Comparison of ENCODE assay signal across 16 mouse cellular contexts in the genomic region with DNA sequence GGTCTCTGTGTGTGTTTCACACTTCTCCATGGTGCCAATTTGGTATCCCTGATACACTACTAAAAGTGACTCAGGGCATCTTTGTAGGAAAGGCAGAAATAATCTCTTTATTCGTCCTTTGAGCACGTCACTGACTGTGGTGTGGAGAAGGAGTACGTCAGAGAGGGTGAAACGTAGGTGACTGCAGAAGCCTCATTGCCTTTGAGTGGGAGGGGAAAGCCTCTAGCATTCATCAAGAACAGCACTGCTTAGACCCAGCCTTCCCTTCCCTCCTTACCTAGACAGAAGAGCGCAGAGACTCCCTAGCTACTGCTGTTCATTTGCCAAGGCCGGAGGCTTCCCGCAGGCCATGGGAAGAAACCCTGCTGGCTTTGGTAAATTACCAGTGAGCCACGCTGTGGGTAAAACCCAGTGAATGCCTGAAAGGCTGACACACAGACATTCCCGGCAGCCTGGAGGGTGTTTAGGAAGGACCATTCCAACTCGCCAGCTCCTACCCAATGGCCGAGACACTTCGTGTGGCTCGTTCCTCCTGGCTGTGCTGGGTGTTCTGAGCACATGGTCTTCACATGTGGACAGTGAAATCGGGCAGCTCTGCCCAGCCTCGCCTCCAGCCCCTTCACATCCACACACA. TPM values are rescaled to one million over a fixed set of nuclear protein-coding genes. Genes with fewer than 3 reads are reported as not detected.
A peak's percentile ranks its signal among the peaks of the same experiment; 100 is the strongest.
DNase-seq lines count a peak whose midpoint lies in the region; ATAC-seq and TF ChIP-seq lines count a peak whose summit lies in the region.
"Had no signal": no experiment of that assay in that cellular context is flagged by ENCODE, and none has a peak within 500 bp of the region (broad histone marks: within the 10 kb centered on the region; RNA-seq: fewer than 3 reads in every experiment).

No protein-coding gene starts in this region.

- H3K4me3 ChIP-seq in heart, embryonic 14.5 days (ENCODE audit: control insufficient read depth in 1 of 2, insufficient read depth in 1 of 2, low read depth in 1 of 2, low read length in 2 of 2) = no peak overlapping the region
- H3K4me3 ChIP-seq in olfactory bulb, adult 2 months (ENCODE audit: insufficient read depth, low read depth, low read length) = no peak overlapping the region
- H3K4me3 ChIP-seq: forebrain, embryonic 13.5 days; hindbrain, embryonic 15.5 days had no signal

- no peaks in the 10 kb centered on the region for H3K9me3 ChIP-seq in heart, embryonic 14.5 days (ENCODE audit: control insufficient read depth, low read length)
- H3K9me3 ChIP-seq: forebrain, embryonic 13.5 days; G1E; hindbrain, embryonic 15.5 days had no signal

- no peak for TF ChIP-seq POLR2A in olfactory bulb, adult 2 months (IDR thresholded peaks at IDR 0.05; ENCODE audit: insufficient read depth, low read depth, low read length)

- ATAC-seq in heart, embryonic 14.5 days (ENCODE audit: insufficient number of reproducible peaks, insufficient read depth, low FRiP score, low read depth) = no peak
- ATAC-seq: intestine, embryonic 16.5 days; midbrain, embryonic 16.5 days had no signal

- H3K4me2 ChIP-seq in heart, embryonic 14.5 days (ENCODE audit: low read length) = no peak overlapping the region
- H3K4me2 ChIP-seq: forebrain, embryonic 13.5 days; hindbrain, embryonic 15.5 days had no signal

- 0 out of 2 replicates have a peak overlapping the region, but pooled peaks have one; percentile 2 for H3K9ac ChIP-seq in heart, embryonic 14.5 days (ENCODE audit: low read length)
- H3K9ac ChIP-seq: forebrain, embryonic 13.5 days; hindbrain, embryonic 15.5 days had no signal

- TF ChIP-seq CTCF in olfactory bulb, adult 2 months (IDR thresholded peaks at IDR 0.05; ENCODE audit: insufficient read depth, low read depth, low read length) = no peak

- no peaks in the 10 kb centered on the region for H3K27me3 ChIP-seq in heart, embryonic 14.5 days (ENCODE audit: control insufficient read depth, insufficient read depth, low read length)
- H3K27me3 ChIP-seq: forebrain, embryonic 13.5 days; hindbrain, embryonic 15.5 days had no signal

- DNase-seq in heart, adult 8-10 months (ENCODE audit: low spot score) = no peak
- DNase-seq in right cerebral cortex, postnatal 10 days (ENCODE audit: low spot score in 2 of 2) = peak; percentile 29 to 30
- no peak for DNase-seq in right cerebral cortex, adult 2 months (ENCODE audit: low spot score in 2 of 2)
- peak; percentile 52 for DNase-seq in cerebellum, adult 9-10 months
- no peak for DNase-seq in lung, postnatal 10 days
- DNase-seq: heart, postnatal 14 days; lung, postnatal 14 days had no signal

- 65% methylated on average over 15 of the region's 15 CpGs for WGBS in heart, embryonic 14.5 days
- WGBS in olfactory bulb, adult 2 months = 45% methylated on average over 15 of the region's 15 CpGs

- peaks cover 27 to 43% of the 10 kb centered on the region in 2 experiments for H3K4me1 ChIP-seq in heart, embryonic 14.5 days (ENCODE audit: control insufficient read depth in 2 of 2, insufficient read depth in 2 of 2, low read length in 2 of 2)
- peaks cover 44% of the 10 kb centered on the region for H3K4me1 ChIP-seq in olfactory bulb, adult 2 months (ENCODE audit: control insufficient read depth, insufficient read depth, low read length)

- H3K36me3 ChIP-seq in heart, embryonic 14.5 days (ENCODE audit: control insufficient read depth, insufficient read depth, low read length) = no peaks in the 10 kb centered on the region

- no peak overlapping the region for H3K27ac ChIP-seq in heart, embryonic 14.5 days (replicated peaks in 1 of 2; ENCODE audit: control insufficient read depth in 1 of 2, insufficient read depth in 1 of 2, low read depth in 2 of 2, low read length in 2 of 2)
- peak overlapping the region; percentile 88 for H3K27ac ChIP-seq in olfactory bulb, adult 2 months (ENCODE audit: insufficient read depth, low read depth, low read length)
- H3K27ac ChIP-seq: forebrain, embryonic 13.5 days; hindbrain, embryonic 15.5 days; kidney, postnatal 0 days had no signal

RNA-seq across cellular contexts. Expression of gene Cacna2d4, which starts 17.0 kb away (rescaled TPM):
- polyA plus RNA-seq in heart, embryonic 14.5 days (2014; fragmentation: Nextera tagmentation; extraction: Ambion mirVana) = not detected in 2 replicates
- not detected for total RNA-seq in heart, adult 8-10 months (2022)
- polyA plus RNA-seq in olfactory bulb, adult 2 months (2012; ENCODE audit: insufficient read depth, insufficient read length, low replicate concordance, missing spikeins) = not detected in 2 replicates
- total RNA-seq: adrenal gland, adult 18-20 months had no signal
- polyA plus RNA-seq: G1E; kidney, postnatal 0 days had no signal

RNA-seq across cellular contexts. Expression of gene Cacna1c, which starts 23.1 kb away (rescaled TPM):
- polyA plus RNA-seq in heart, embryonic 14.5 days (2014; fragmentation: Nextera tagmentation; extraction: Ambion mirVana) = 60.9 and 68.3 TPM in 2 replicates
- total RNA-seq in heart, adult 8-10 months (2022) = 100 to 1,000 TPM; 227 to 263 (median 245) TPM
- 35.8 TPM in 1 of 2 replicates, not detected in the other for polyA plus RNA-seq in olfactory bulb, adult 2 months (2012; ENCODE audit: insufficient read depth, insufficient read length, low replicate concordance, missing spikeins)
- polyA plus RNA-seq: G1E had no signal

RNA-seq across cellular contexts. Expression of gene Dcp1b, which starts 44.3 kb away (rescaled TPM):
- polyA plus RNA-seq in heart, embryonic 14.5 days (2014; fragmentation: Nextera tagmentation; extraction: Ambion mirVana) = 8.6 and 8.9 TPM in 2 replicates
- total RNA-seq in heart, adult 8-10 months (2022) = 1 to 10 TPM; 2.2 to 3.6 (median 2.3) TPM
- polyA plus RNA-seq in olfactory bulb, adult 2 months (2012; ENCODE audit: insufficient read depth, insufficient read length, low replicate concordance, missing spikeins) = not detected in 2 replicates

Comparison
In these comparisons a context has a peak if more than half of its experiments do, and no peak if none do; other contexts are left out.
1. DNase-seq: peak in right cerebral cortex, postnatal 10 days (2 of 2) and cerebellum, adult 9-10 months (single experiment); none in heart, adult 8-10 months (single experiment), right cerebral cortex, adult 2 months (0 of 2) and lung, postnatal 10 days (single experiment).